Mouse (Mus musculus) heart, embryonic 14.5 days (tissue): ENCODE measurements around the gene Ankrd12. TPM values are rescaled to one million over a fixed set of nuclear protein-coding genes. Genes with fewer than 3 reads are reported as not detected.

Experiments
- ATAC-seq: fragments of 200-750 bp; cut with Nextera tagmentation; 2 replicates; pipeline ENCODE4 v1.8.0; 2017; ENCODE audit warnings: low read depth, moderate TSS enrichment; ENCODE audit not compliant: insufficient number of reproducible peaks, insufficient read depth, low FRiP score
- H3K27ac ChIP-seq, 2 experiments: fragments of 200-500 bp in 1 of 2; fragments of 300-500 bp in 1 of 2; sonication (generic) in 1 of 2; replicated peaks in 1 of 2; 2 replicates each; pipeline ENCODE4 v1.5.1; 2012 to 2014; ENCODE audit warnings: low read depth in 2 of 2, low read length in 2 of 2, control low read depth in 1 of 2, mild to moderate bottlenecking in 1 of 2, mixed read lengths in 1 of 2; ENCODE audit not compliant: control insufficient read depth in 1 of 2, insufficient read depth in 1 of 2
- H3K27me3 ChIP-seq: fragments of 300-500 bp; sonication (generic); 2 replicates; pipeline ENCODE4 v1.6.1; 2014; ENCODE audit warnings: mild to moderate bottlenecking, low read length, control low read depth; ENCODE audit not compliant: control insufficient read depth, insufficient read depth
- H3K36me3 ChIP-seq: fragments of 300-500 bp; sonication (generic); 2 replicates; pipeline ENCODE4 v1.6.1; 2014; ENCODE audit warnings: mild to moderate bottlenecking, control low read depth, low read length, mixed read lengths; ENCODE audit not compliant: control insufficient read depth, insufficient read depth
- H3K4me1 ChIP-seq, 2 experiments: fragments of 200-500 bp in 1 of 2; fragments of 300-500 bp in 1 of 2; sonication (generic) in 1 of 2; 2 replicates each; pipeline ENCODE4 v1.6.1; 2012 to 2014; ENCODE audit warnings: low read length in 2 of 2, control low read depth in 1 of 2, mixed read lengths in 1 of 2; ENCODE audit not compliant: control insufficient read depth in 2 of 2, insufficient read depth in 2 of 2
- H3K4me2 ChIP-seq: fragments of 300-500 bp; sonication (generic); 2 replicates; pipeline ENCODE4 v1.6.1; 2014; ENCODE audit warnings: mild to moderate bottlenecking, low read length
- H3K4me3 ChIP-seq, 2 experiments: fragments of 200-500 bp in 1 of 2; fragments of 300-500 bp in 1 of 2; sonication (generic) in 1 of 2; 2 replicates each; pipeline ENCODE4 v1.5.1; 2012 to 2014; ENCODE audit warnings: low read length in 2 of 2, mild to moderate bottlenecking in 2 of 2, control low read depth in 1 of 2, low read depth in 1 of 2, moderate library complexity in 1 of 2; ENCODE audit not compliant: control insufficient read depth in 1 of 2, insufficient read depth in 1 of 2
- H3K9ac ChIP-seq: fragments of 300-500 bp; sonication (generic); 2 replicates; pipeline ENCODE4 v1.6.1; 2014; ENCODE audit warnings: mild to moderate bottlenecking, low read length
- H3K9me3 ChIP-seq: fragments of 300-500 bp; sonication (generic); 2 replicates; pipeline ENCODE4 v1.6.1; 2016; ENCODE audit warnings: low read length, control low read depth; ENCODE audit not compliant: control insufficient read depth
- WGBS: fragments of 180-500 bp; shearing (Covaris S2); extraction: QIAGEN DNeasy Blood & Tissue Kit; methylation state at CpG from one replicate; pipeline ENCODE4 v1.1.7; 2014; 5-methylcytosine and 5-hydroxymethylcytosine counted together
- polyA plus RNA-seq: library from polyadenylated mRNA; unstranded; fragments of >200 nt; fragmentation: Nextera tagmentation; extraction: Ambion mirVana; gene quantifications from 2 replicates; pipeline ENCODE4 v1.2.1, GENCODE M21; 2014

The Ankrd12 gene
- polyA plus RNA-seq, 1 experiment from 2014 or later: 18.4 TPM

DNA sequence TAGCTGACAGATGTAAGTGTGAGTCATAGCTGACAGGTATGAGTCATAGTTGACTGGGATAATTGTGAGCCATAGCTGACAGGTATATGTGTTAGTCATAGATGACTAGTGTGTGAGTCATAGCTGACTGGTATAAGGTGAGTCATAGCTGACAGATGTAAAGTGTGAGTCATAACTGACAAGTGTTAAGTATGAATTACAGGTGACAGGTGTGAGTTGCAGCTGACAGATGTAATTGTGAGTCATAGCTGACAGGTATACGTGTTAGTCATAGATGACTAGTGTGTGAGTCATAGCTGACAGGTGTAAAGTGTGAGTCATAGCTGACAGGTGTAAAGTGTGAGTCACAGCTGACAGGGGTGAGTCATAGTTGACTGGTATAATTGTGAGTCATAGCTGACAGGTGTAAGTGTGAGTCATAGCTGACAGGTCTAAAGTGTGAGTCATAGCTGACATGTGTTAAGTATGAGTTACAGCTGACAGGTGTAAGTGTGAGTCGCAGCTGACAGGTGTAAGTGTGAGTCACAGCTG is 115.2 kb downstream of the Ankrd12 start:
- Histone ChIP-seq H3K4me2 (no peak overlapping the region), H3K27me3 (no peaks in the 10 kb centered on the region), H3K9ac (no peak overlapping the region), H3K9me3 (no peaks in the 10 kb centered on the region), H3K4me3 (no peak overlapping the region), H3K4me1 (peaks cover 3 to 6% of the 10 kb centered on the region in 2 experiments; a peak in 2 of 4 replicates), H3K27ac (no peak overlapping the region), H3K36me3 (no peaks in the 10 kb centered on the region)
- ATAC-seq: peak; percentile 61
- WGBS: 81% methylated on average over 2 of the region's 2 CpGs

- ATAC-seq: no peak
These were observed 117.9 kb downstream of the Ankrd12 start for GRCm38 (mm10) chr17:65959011-65959410.

DNA sequence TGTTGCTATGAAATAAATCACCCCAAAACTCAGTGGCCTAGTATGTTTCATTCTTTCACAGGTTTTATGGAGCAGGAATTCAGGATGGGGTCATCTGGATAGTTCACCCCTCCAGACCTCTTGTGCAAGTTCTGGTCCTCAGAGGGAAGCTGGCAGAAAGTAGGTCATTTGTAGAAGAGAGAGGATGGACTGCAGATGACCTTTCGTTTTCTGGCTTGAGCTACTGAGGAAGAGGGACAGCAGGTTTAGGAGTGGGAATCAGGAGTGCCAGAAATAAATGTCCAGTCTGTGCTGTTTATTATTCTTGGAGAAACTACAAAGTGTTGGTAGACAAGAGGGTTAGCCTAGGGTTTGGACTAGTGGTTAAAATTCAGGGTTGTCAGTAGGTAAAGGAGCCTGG is 118.5 kb downstream of the Ankrd12 start:
- no peak for ATAC-seq
- no peaks in the 10 kb centered on the region for H3K36me3 ChIP-seq
- WGBS: 77% methylated on average over 1 of the region's 1 CpGs

More at GRCm38 (mm10) chr17:65959011-65959410, 117.9 kb downstream of the Ankrd12 start:
- Histone ChIP-seq H3K4me2 (no peak overlapping the region), H3K4me3 (no peak overlapping the region), H3K9ac (no peak overlapping the region), H3K36me3 (no peaks in the 10 kb centered on the region), H3K4me1 (peaks cover 3 to 6% of the 10 kb centered on the region in 2 experiments; a peak in 2 of 4 replicates), H3K27me3 (no peaks in the 10 kb centered on the region), H3K9me3 (no peaks in the 10 kb centered on the region), H3K27ac (no peak overlapping the region)
- 61% methylated on average over 3 of the region's 3 CpGs for WGBS

DNA sequence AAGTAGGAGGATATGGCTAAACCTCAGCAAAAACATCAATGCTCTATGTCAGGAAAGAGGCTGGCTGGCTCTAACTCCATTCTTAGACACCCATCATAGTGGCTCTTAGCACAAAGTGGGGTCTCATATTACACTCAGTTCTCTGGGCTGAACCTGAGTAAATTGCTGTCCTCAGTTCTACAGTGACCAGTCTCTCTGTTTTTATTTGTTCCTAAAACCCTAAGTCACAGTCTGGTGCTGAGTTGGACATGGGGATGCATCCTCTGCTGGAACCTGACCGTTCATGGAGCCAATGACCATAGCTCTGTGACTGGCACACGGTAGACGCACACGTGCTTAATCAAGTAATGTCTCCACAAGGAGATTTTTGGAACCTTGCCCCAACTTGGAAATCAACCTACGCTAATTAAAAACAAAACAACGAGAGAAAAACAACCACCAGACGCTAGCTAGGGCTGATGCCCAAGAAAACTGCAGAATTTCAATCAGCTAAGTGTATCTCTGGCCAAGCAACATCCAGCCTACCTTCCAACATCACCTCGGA is 119.0 kb downstream of the Ankrd12 start:
- no peak overlapping the region for H3K9ac ChIP-seq
- no peaks in the 10 kb centered on the region for H3K27me3 ChIP-seq
- no peak for ATAC-seq
- 87% methylated on average over 8 of the region's 8 CpGs for WGBS
- H3K27ac ChIP-seq: no peak overlapping the region
- H3K4me1 ChIP-seq: peaks cover 3 to 6% of the 10 kb centered on the region in 2 experiments; a peak in 2 of 4 replicates
- no peak overlapping the region for H3K4me2 ChIP-seq
- H3K9me3 ChIP-seq: no peaks in the 10 kb centered on the region
- no peaks in the 10 kb centered on the region for H3K36me3 ChIP-seq
- H3K4me3 ChIP-seq: no peak overlapping the region

More for the DNA sequence above, 118.5 kb downstream of the Ankrd12 start:
- Histone ChIP-seq H3K9me3 (no peaks in the 10 kb centered on the region), H3K4me1 (peaks cover 3 to 6% of the 10 kb centered on the region in 2 experiments; a peak in 2 of 4 replicates), H3K27me3 (no peaks in the 10 kb centered on the region), H3K4me2 (no peak overlapping the region), H3K9ac (no peak overlapping the region), H3K4me3 (no peak overlapping the region), H3K27ac (no peak overlapping the region)

GRCm38 (mm10) chr17:65956993-65957781 is 119.7 kb downstream of the Ankrd12 start:
- 64% methylated on average over 14 of the region's 14 CpGs for WGBS
- Histone ChIP-seq H3K36me3 (no peaks in the 10 kb centered on the region), H3K27me3 (no peaks in the 10 kb centered on the region), H3K4me1 (peaks cover 3 to 6% of the 10 kb centered on the region in 2 experiments; a peak in 2 of 4 replicates), H3K9ac (no peak overlapping the region), H3K9me3 (no peaks in the 10 kb centered on the region), H3K4me3 (no peak overlapping the region), H3K27ac (peak overlapping the region in 1 of 2 experiments; percentile 32; a peak in 1 of 4 replicates), H3K4me2 (no peak overlapping the region; the same call in 1 of the 2 replicates)
- no peak; the same call in 1 of the 2 replicates for ATAC-seq

- no peaks in the 10 kb centered on the region for H3K36me3 ChIP-seq
- ATAC-seq: no peak
- H3K4me1 ChIP-seq: peaks cover 3 to 6% of the 10 kb centered on the region in 2 experiments; a peak in 2 of 4 replicates
- H3K9ac ChIP-seq: no peak overlapping the region
- 92% methylated on average over 3 of the region's 3 CpGs for WGBS
- H3K4me3 ChIP-seq: no peak overlapping the region
- H3K27me3 ChIP-seq: no peaks in the 10 kb centered on the region
- H3K9me3 ChIP-seq: no peaks in the 10 kb centered on the region
- H3K27ac ChIP-seq: no peak overlapping the region
- no peak overlapping the region for H3K4me2 ChIP-seq
These were observed 120.7 kb downstream of the Ankrd12 start for GRCm38 (mm10) chr17:65956140-65956539.

- ATAC-seq: no peak
- Histone ChIP-seq H3K27me3 (no peaks in the 10 kb centered on the region), H3K36me3 (no peaks in the 10 kb centered on the region; the same call in 1 of the 2 replicates), H3K4me3 (no peak overlapping the region), H3K27ac (no peak overlapping the region), H3K9me3 (no peaks in the 10 kb centered on the region), H3K4me1 (peaks cover 6 to 9% of the 10 kb centered on the region in 2 experiments; a peak in 3 of 4 replicates), H3K9ac (no peak overlapping the region), H3K4me2 (no peak overlapping the region)
- WGBS: 60% methylated on average over 4 of the region's 4 CpGs
These were observed 122.9 kb downstream of the Ankrd12 start for GRCm38 (mm10) chr17:65953959-65954358.
